Mouse (Mus musculus) c-Kit-negative CD71-positive TER-119-positive erythroid progenitor cells, embryonic 14.5 days (primary cell): ENCODE data around the gene Lpp.

Experiments
- DNase-seq: peaks from one replicate; pipeline ENCODE4 v3.0.0-alpha.2; 2013; ENCODE audit warnings: low read depth, low spot score

Lpp gene

DNA sequence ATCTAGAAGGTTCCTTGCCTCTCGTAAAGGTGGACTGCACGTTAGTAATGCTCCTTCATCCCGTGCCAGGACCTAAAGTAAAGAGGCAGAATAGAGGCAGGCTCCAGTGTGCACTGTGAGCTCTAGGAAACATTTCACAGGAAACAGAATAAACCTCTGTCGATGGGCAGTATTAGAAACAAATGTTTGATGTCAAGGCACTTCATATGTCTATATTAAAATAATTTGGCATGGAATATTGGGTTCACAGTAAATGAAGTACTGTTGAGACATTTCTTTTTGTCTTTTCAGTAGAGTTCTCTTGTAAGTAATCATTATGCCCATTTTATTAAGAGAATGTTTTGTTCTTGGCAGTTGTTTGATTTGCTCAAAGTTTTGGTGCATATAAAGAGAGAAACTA lies 398.7 kb downstream of the Lpp start:
- no peak for DNase-seq

DNA sequence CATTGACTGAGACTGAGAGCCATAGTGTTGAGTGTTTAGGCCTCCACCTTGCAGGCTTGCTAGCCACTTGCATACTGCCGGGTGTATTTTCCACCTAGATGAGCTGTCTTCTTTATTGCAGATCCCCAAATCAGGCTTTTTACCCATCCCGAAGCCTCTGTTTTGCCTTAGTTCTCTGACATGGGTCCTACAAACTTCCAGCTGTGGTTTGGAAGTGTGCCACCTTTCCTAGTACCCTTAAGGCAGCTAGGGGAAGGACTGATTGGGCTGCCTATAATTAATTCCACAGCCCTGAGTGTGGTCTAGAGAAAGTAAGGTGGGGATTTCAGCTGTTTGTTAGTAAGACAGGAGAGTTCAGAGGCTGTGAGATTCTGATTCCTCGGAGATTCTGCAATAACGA lies 399.5 kb downstream of the Lpp start:
- DNase-seq, result no peak

DNA sequence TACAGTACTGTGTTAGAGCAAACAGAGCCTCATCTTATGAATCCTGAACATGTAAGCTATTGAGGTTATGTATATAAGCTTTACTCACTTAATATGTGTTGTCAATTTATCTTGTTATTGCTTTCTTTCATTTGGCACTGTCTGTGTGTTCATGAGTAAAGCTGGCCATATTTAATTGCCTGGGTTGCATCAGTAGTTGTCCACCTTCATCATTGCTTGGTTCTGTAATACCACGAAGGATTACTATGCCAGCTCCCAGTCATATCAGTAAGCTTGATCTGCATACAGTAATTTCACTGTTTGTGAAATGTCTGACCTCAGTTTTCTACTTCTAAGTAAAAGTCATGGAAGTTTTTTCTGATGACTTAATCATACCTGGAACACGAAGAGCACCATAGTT lies 401.4 kb downstream of the Lpp start:
- DNase-seq, result no peak

DNA sequence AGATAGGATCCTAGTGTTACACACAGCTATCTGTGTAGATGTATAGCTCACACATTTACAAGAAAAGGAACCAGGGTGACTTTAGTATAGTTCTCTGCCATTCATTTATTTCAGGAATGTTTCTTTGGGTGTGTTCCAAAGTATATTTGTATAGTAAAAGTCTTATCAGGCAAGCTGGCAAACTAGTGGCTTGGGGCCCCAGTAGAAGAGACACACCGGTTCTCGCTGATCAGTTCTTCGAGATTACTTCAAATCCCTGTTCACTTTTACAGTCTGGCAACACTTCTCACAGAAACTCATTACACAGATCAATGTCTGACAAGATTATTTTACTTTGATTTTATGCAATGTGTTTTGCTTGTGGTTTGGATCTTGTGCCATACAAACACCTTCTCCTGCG lies 408.0 kb downstream of the Lpp start:
- no peak for DNase-seq

DNA sequence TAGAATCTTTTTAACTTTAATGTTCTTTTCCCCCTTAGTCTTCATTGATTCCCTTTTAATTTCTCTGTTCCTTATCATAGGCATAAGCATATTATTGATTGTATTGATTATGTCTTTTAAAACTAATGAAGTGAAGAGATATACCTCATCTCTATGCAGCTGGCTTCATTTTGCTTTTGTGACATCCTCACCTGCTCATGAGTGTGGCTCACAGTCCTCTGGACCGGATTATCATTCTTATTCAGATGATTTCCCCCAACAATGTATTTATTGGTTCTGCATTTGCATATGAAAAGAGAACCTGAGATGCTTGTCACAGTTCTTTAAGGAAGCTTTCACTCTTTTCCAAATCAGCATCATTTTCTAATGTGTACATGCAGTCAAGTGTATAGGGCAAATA lies 408.5 kb downstream of the Lpp start:
- no peak for DNase-seq

DNA sequence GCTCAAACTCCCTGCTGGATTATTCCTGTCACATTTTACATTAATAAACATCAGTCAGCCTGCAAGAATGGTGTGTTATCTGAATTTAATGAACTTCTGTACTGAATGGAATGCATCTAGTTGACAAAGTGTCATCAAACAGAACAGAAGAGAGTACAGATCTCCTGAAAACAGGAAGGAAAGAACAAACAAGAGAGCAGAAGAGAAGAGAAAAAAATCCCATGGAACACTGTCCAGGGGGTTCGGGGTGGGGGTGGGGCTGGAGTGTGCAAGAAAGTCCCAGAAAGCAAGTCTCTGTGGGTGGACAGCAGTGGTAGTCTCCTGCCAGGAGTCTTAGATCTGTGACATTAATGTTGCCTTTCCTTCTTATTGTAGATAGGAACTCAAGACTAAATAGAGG lies 412.8 kb downstream of the Lpp start:
- no peak for DNase-seq

DNA sequence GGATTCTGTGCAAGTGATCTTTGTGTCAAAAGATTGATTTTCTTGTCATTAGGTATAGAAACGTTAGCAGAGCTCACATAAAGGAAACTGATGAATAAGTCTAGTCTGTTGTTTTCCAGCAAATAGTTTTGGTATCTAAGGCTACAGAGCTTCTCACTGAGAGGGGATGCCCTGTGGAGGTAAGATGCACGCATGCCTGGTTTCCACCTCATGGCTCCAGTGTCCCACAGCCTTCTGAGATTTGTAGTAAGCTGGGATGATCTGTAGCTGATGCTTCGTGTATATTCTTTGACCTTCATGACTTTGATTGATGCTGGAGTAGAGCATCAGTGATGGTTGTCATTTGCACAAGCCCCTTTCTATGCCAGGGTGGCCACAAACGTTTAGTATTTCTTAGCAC lies 414.3 kb downstream of the Lpp start:
- no peak for DNase-seq

DNA sequence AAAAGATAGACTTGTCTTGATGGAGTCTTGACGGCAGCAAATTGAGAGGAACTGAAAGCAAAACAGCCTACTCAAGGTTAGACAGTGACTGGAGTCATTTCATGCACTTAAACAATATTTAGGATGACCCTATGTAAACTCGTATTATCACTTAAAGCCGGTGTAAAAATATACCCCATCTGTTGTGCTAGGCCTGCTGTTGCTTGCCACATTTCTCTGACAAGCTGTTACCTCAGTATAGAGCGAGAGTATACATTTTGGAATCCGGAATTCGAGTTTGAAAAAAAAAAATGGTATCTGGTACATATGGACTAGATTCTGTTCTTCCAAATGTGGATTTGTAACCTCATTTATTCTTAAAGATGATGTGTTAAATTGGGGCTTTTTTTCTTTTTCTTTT lies 416.5 kb downstream of the Lpp start:
- DNase-seq, result no peak

DNA sequence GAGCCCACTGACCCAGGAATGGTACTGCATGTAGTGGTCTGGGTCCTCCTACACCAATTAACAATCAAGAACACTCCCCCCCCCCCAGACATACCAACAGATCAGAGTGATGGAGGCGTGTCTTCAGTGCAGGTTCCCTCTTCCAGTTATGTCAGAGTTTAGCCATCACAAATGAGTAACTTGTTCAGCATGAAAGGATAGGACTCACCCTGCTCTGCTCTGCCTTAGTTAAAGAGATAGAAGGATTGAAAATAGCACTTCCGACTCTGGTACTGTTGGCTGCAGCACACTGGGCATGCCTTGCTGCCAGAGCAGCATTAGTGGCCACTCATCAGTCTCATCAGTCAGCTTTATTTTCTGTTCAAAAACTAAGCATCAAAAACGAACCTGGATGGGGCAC lies 423.3 kb downstream of the Lpp start:
- no peak for DNase-seq

DNA sequence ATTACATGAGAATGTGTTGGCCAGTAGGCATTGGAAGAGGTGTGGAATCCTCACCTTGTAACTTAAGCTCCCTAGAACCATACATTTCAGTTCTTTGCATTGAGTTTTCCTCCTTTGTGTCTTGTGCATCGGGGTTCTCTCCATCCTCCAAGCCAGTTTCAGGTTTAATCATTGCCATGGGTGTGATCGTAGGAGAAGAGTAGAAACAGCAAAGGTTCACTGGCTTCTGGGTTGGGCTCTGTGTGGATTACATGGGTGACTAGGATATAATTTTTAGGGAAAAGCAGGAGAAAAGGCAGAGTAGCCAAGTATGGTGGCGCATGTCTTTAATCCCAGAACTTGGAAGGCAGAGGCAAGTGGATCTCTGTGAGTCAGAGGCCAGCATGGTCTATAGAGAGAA lies 424.1 kb downstream of the Lpp start:
- no peak for DNase-seq

DNA sequence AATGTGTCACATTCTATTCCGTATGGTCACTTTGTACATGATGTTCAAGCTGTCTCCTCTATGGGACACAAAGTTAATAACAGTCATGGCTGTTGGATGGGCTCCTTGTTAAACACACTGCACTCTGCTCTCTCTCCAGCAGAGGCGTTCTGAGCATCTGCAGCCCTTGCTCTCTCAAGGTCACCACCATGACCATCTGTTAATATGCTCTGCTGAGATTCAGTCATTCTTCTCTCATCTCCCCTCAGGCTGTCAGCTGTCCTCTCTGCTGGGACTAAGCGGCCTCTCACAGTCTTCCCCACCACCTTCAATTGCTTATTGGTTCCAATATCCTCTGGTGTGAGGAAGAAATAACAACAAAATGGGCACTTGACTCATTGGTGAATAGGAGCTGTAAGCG lies 425.8 kb downstream of the Lpp start:
- DNase-seq, result no peak

DNA sequence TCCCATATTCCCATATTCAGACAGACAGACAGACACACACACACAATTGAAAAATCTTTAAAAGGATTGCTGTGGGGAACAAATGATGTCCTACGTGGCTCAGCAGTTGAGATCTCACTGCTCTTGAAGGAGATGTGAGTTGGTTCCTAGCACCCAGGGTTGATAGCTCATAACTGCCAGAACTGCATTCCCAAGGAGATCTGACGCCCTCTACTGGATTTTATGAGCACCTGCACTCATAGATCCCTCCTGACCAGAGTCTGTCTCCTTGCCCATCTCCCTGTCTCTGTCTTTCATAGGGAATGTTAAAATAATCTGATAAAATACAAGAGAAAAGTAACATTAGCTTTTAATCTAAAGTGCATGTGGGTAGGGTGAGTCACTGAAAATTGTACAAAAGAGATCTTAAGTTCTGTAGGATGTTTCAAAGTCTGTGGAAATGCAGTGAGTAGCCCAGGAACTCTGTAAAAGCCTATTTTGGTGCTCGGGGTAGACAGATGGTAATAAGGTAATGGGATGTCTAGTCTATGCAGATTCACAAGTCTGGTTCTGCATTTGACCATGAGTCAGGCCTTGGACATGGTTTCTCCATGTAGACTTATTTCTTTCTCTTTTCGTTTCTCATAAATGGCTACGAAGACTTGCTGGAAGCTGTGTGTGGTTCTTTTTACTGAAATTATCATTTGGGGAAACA lies 429.0 kb downstream of the Lpp start:
- no peak for DNase-seq

DNA sequence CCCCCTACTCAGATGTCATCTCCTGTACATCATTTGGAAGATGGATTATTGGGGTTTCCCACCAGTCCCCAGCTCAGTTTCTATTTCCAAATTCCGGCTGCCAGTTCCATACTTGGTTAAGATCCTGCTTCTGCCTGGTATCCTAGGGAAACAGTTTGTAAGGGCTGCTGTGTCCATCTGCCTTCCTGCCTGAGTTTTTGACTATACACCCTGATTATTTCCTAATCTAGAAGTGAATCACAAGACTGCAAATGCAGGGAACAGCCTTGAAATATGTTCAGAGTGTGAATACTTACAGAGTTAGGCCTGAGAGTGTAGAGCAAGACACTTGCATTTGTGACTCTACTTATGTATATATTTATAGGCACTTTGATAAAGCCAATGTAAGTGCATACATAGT lies 429.6 kb downstream of the Lpp start:
- no peak for DNase-seq

DNA sequence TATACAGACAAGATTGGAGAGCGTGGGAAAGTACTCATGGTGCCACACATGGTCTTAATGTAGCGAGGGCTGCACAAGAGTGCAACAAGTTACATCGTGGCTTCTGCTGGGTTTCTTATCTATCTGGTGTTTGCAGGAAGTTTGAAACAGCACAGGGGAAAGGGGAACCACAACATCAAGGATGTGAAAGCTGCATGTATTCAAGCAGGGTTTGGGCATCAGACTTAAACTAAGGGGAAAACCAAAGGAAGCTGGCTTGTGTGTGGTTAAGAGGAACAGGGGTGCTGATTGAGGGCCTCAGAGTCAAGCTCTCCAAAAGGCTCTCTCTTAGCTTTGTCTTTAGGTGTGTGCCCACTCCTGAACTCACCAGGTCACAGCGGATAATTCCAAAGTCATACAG lies 433.1 kb downstream of the Lpp start:
- no peak for DNase-seq

DNA sequence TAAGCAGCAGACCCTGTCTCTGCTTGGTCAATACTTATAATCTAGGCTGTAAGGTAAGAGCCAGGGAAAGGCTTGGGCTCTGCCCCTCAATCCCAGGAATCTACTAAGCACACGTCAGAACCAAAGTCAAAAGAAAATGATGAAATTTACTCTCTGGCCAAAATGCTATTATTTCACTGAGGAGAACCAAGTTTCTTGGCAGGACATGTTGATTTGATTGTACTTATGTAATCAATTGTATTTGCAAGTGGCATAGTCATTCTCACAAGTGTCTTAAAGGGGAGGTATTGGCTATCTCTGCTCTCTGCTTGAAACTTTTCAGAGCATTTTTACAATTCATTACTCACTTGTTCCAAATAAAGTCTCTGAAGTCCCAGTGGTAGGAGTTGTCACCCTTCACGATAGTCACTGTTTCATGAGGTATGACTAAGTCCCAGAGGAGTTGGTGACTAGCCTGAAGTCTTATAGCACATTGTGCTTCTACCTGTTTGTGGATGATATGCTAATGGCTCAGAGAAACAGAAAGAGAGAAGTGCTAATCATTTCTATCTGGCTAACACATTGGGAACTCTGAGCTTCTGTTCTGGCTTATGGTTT lies 435.0 kb downstream of the Lpp start:
- DNase-seq, result no peak

DNA sequence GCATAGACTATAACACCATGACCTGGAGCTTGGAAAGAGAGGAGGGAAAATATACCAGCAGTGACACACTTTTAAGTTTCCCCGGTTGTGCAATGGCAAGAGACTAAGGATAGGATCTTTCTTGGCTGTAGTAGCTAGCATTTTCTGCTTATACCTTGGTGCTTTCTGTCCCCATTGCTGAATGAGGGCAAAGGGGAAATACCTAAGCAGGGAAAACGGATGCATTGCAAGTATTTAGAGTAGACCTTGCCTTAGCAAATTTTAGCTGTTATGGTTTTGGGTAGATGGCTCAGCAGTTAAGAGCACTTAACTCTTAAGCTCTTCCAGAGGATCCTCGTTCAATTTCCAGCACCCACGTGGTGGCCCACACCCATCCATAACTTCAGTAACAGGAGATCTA lies 436.6 kb downstream of the Lpp start:
- no peak for DNase-seq

DNA sequence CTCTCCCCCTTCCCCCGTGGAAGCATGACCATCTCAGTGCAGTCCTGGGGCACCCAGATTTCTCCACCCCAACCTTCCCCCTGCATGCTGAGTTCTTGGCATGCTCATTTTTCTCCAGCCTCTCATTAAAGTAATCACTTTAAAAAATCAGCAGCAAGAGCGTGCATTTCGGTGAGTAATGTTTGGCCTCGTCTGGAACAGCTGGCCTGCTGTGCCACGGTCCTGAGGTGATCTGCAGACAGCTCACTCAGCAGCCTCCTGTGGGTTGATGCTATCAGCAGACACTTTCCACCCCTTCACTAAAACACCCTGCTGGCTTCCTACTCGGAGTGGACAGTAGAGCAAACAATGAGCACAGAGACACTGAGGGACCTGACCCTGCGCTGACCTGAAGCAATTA lies 437.6 kb downstream of the Lpp start:
- no peak for DNase-seq

DNA sequence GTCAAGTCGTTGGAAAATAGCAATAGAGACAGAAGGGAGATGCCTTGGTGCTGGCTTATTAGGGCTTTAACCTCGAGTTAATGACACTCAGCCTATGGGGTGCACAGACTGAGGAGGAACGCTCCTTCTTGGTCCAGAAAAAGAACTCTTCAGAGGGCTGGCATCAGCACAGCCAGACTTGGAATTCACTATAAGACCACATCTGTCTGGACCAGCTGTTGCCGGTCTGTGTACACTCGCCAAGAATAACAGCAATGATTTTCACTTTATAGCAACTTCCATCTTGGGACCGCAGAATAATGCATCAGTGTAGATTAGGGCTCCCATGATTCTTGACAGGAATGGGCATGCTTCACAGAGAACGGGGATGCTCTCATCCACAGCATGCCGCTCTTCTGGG lies 439.9 kb downstream of the Lpp start:
- no peak for DNase-seq

DNA sequence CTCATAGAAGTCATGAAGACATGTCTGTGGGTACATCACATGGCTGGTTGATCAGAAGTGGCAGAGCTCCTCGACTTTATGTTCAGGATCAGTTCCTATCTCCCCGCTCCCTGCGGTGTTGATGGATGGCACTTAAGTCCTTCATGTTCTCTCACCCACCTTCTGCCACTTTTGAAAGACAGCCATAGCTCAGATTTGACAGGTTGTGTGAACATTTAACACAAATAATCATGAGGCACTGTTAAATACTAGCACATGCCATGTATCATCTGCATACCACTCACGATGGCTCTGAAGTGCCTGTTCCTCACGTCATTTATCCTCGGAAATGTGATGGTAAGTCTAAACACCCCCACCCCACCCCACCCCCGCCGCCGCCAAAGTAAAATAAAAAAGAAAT lies 441.2 kb downstream of the Lpp start:
- DNase-seq, result no peak

DNA sequence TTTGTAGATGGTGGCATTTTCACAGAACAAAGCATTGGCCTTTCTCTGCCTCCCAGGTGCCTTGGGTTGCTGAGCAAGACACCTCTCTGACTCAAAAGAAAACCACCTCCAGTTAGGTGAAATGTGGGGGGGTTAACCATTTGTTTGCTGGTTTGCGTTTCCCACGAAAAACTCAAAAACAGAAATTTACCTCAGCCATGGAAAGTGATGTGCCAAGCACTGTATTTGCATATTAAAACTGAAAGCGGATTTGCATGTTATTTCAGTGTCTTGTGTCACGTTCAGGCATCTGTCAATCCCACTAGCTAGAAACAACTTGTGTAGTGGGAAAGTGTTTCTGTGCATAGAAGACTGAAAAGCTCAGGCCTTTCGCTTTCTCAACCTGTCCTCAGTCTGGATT lies 443.2 kb downstream of the Lpp start:
- no peak for DNase-seq

DNA sequence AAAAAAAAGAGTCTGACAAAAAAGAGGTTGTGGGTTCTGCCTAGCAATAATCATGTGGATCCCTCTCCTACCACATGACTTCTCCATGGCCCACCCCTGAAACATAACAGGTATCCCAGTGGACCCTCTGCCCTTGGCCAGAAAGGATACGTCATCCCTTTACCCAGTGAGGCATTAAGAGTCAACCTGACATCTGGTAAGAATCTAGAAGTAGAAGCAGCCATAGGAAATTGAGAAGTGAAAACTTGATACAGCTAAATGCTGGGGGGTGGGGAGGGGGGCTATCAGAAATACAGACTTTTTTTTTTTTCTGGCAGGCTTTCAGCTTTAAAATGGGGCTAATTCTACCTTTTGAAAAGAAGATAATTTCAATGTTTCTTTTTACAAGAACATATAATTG lies 445.7 kb downstream of the Lpp start:
- no peak for DNase-seq

DNA sequence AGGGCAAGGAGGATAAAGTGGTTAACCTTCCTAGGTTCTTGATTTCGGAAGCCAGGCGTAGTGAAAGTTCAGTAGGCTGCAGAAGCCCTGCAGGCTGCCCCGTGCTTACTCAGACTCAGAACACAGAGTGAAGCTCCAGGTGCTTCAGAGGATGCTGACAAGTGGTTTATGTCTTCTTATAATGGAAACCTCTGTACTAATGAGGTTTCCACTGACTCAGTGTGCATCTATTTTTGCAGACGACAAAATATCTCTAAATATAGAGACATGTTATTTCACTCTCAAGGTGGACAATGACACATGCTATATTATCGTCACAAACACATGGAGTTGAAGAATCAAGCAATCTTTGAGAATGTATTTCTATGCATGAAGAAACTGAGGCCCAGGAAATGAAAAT lies 446.8 kb downstream of the Lpp start:
- DNase-seq, result no peak

DNA sequence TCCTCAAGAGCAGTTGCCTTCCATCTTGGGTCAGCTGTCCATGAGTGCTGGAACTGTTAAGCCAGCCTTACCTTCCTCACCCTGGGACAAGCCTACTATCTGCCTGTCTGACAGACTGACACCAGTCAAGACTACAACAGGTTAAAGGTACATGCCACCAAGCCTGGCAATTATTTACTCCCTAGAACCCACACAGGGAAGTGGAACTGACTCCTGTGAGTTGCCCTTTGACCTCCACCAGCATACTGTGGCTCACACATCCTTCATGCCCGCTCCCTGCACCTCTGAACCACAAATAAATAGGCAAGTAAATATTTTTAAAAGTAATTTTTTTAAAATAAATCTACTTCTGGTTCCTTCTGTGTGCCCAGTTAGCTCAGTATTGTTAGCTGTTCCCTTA lies 452.8 kb downstream of the Lpp start:
- DNase-seq, result no peak

DNA sequence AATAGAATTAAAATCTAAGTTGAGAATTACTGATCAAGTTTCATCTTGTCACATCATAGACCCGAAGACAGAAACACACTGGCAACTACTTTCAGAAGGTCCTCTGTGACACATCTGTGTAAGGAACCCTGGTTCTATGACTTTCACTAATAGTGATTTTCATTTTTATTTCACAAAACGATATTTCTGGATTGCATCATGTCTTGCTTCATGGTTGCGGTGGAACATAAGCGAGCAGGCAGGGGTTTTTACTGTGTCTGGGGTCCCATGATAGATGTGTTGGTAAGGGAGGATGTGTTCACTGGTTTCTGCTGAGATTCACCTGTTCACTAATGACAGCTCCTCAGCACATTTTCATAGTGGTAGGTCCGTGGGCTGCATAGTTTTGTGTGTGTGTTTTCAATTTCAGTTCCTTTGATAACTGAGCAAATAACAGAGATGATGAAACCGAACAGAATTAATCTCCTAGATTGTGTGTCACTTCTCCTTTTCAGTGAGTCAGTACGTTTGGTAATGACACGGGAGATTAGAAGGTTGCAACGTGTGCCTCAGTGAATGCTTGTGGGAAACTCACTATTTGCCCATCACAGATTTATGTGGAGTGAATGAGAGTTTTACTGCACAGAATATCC lies 466.3 kb downstream of the Lpp start:
- DNase-seq, result no peak
